Mouse (Mus musculus): ENCODE results near the gene Lhx2. TPM values are rescaled to one million over a fixed set of nuclear protein-coding genes. Genes with fewer than 3 reads are reported as not detected.

Lhx2 gene
- 29.0 and 31.2 TPM in 2 replicates for polyA plus RNA-seq (2014; fragmentation: Nextera tagmentation; extraction: Ambion mirVana)

- Histone ChIP-seq H3K27me3 (ENCODE audit: control insufficient read depth, insufficient read depth, low read length) (peaks cover 66% of the 10 kb centered on the region), H3K9ac (ENCODE audit: low read length) (peak within 1 kb of the TSS; percentile 63), H3K4me1 (ENCODE audit: control insufficient read depth, insufficient read depth, low read length) (peaks cover 11% of the 10 kb centered on the region), H3K4me3 (ENCODE audit: low read depth, low read length) (peak within 1 kb of the TSS; percentile 46), H3K4me2 (ENCODE audit: low read depth, severe bottlenecking) (peak within 1 kb of the TSS; percentile 99), H3K27ac (replicated peaks; ENCODE audit: low read depth, low read length) (no peak within 1 kb of the TSS), H3K9me3 (ENCODE audit: control insufficient read depth, low read length) (no peaks in the 10 kb centered on the region), H3K36me3 (ENCODE audit: control insufficient read depth, insufficient read depth, low read length) (no peaks in the 10 kb centered on the region)
- peak; percentile 64 for DNase-seq (ENCODE audit: low spot score)
- WGBS: under 1% methylated on average over 75 of the region's 92 CpGs
- peak; percentile 54 for ATAC-seq (ENCODE audit: insufficient number of reproducible peaks, low FRiP score, low TSS enrichment, low read depth)
These were observed at the start of gene Lhx2 for GRCm38 (mm10) chr2:38338990-38339909. Gene Lhx2, plus strand, starts transcription at chr2:38339281.

DNA sequence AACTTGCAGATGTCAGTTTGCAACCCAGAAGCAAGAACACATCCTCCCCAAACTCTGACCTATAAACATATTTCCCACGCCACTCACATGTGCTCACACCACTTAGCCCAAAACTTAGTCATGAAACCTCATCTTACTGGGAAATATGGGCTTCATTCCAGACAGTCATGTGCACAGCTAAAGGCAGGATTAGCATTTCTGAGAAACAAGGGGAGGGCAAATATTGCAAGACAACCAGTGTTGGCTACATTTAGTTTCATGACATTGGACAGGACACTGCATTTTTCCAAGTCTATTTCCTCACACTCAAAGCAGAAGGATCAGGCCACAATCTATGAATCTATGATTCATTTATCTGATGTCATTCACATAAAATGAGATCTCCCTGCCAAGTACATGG is 47.6 kb upstream of the Lhx2 start:
- Histone ChIP-seq H3K9ac (ENCODE audit: low read length) (no peak overlapping the region), H3K36me3 (ENCODE audit: control insufficient read depth, insufficient read depth, low read length) (no peaks in the 10 kb centered on the region), H3K27me3 (ENCODE audit: control insufficient read depth, insufficient read depth, low read length) (no peaks in the 10 kb centered on the region), H3K4me1 (ENCODE audit: control insufficient read depth, insufficient read depth, low read length) (0 out of 2 replicates have a peak, but pooled peaks cover under 1% of the 10 kb centered on the region), H3K4me3 (ENCODE audit: low read depth, low read length) (no peak overlapping the region), H3K4me2 (ENCODE audit: low read depth, severe bottlenecking) (no peak overlapping the region), H3K27ac (replicated peaks; ENCODE audit: low read depth, low read length) (no peak overlapping the region), H3K9me3 (ENCODE audit: control insufficient read depth, low read length) (no peaks in the 10 kb centered on the region)
- DNase-seq (ENCODE audit: low spot score): no peak
- 81% methylated on average over 1 of the region's 1 CpGs for WGBS
- no peak for ATAC-seq (ENCODE audit: insufficient number of reproducible peaks, low FRiP score, low TSS enrichment, low read depth)

DNA sequence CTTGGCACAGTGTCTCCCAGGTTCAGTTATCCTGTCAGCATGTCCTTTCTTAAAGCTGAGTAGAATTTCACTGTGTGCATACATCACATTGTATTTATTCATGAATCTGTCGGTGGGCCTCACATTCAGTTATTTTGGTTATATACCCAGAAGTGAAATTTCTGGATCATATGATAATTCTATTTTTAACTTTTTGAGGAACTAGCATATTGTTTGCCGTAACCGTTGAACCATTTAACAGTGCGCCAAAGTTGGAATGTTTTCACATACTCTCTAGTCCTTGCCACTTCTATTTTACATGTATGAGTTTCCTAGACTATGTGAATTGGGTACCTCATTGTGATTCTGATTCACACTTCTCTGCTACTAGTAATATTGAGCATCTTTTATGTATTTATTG is 43.1 kb upstream of the Lhx2 start:
- no peak overlapping the region for H3K4me2 ChIP-seq (ENCODE audit: low read depth, severe bottlenecking)
- H3K4me1 ChIP-seq (ENCODE audit: control insufficient read depth, insufficient read depth, low read length): no peaks in the 10 kb centered on the region
- H3K4me3 ChIP-seq (ENCODE audit: low read depth, low read length): no peak overlapping the region
- H3K27ac ChIP-seq (replicated peaks; ENCODE audit: low read depth, low read length): no peak overlapping the region
- ATAC-seq (ENCODE audit: insufficient number of reproducible peaks, low FRiP score, low TSS enrichment, low read depth) (no peak), DNase-seq (ENCODE audit: low spot score) (no peak)
- no peak overlapping the region for H3K9ac ChIP-seq (ENCODE audit: low read length)
- WGBS: 95% methylated on average over 4 of the region's 4 CpGs
- H3K9me3 ChIP-seq (ENCODE audit: control insufficient read depth, low read length): no peaks in the 10 kb centered on the region
- no peaks in the 10 kb centered on the region for H3K27me3 ChIP-seq (ENCODE audit: control insufficient read depth, insufficient read depth, low read length)
- H3K36me3 ChIP-seq (ENCODE audit: control insufficient read depth, insufficient read depth, low read length): no peaks in the 10 kb centered on the region

- no peak overlapping the region for H3K27ac ChIP-seq (replicated peaks; ENCODE audit: low read depth, low read length)
- no peaks in the 10 kb centered on the region for H3K4me1 ChIP-seq (ENCODE audit: control insufficient read depth, insufficient read depth, low read length)
- H3K27me3 ChIP-seq (ENCODE audit: control insufficient read depth, insufficient read depth, low read length): no peaks in the 10 kb centered on the region
- no peak overlapping the region for H3K4me3 ChIP-seq (ENCODE audit: low read depth, low read length)
- H3K4me2 ChIP-seq (ENCODE audit: low read depth, severe bottlenecking): no peak overlapping the region
- no peak overlapping the region for H3K9ac ChIP-seq (ENCODE audit: low read length)
- no peaks in the 10 kb centered on the region for H3K36me3 ChIP-seq (ENCODE audit: control insufficient read depth, insufficient read depth, low read length)
- DNase-seq (ENCODE audit: low spot score) (no peak), ATAC-seq (ENCODE audit: insufficient number of reproducible peaks, low FRiP score, low TSS enrichment, low read depth) (no peak)
- no peaks in the 10 kb centered on the region for H3K9me3 ChIP-seq (ENCODE audit: control insufficient read depth, low read length)
- WGBS: 88% methylated on average over 2 of the region's 2 CpGs
These were observed 38.1 kb upstream of the Lhx2 start for GRCm38 (mm10) chr2:38300941-38301340.

DNA sequence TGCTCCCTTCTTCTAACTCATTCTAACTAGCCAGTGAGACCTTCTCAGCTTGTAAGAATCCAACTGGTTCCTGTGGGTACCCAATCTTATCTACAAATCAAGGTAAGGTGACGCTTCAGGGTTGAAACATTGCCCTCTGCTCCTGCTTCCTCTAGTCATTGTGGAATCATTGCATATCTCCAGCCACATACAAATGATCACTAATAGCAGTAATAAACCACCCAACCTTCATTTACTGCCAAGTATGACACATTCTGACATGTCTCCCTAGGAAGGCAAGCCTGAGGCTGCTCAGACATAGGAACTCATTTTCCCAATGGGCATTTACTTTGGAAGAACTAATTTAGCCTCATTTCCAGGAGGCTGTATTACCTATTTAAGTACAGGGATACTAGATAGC is 33.9 kb upstream of the Lhx2 start:
- H3K27ac ChIP-seq (replicated peaks; ENCODE audit: low read depth, low read length): no peak overlapping the region
- DNase-seq (ENCODE audit: low spot score) (no peak), ATAC-seq (ENCODE audit: insufficient number of reproducible peaks, low FRiP score, low TSS enrichment, low read depth) (no peak)
- no peak overlapping the region for H3K9ac ChIP-seq (ENCODE audit: low read length)
- H3K4me1 ChIP-seq (ENCODE audit: control insufficient read depth, insufficient read depth, low read length): no peaks in the 10 kb centered on the region
- no peak overlapping the region for H3K4me3 ChIP-seq (ENCODE audit: low read depth, low read length)
- H3K27me3 ChIP-seq (ENCODE audit: control insufficient read depth, insufficient read depth, low read length): no peaks in the 10 kb centered on the region
- H3K9me3 ChIP-seq (ENCODE audit: control insufficient read depth, low read length): no peaks in the 10 kb centered on the region
- H3K36me3 ChIP-seq (ENCODE audit: control insufficient read depth, insufficient read depth, low read length): no peaks in the 10 kb centered on the region
- no peak overlapping the region for H3K4me2 ChIP-seq (ENCODE audit: low read depth, severe bottlenecking)
- 82% methylated on average over 1 of the region's 1 CpGs for WGBS

GRCm38 (mm10) chr2:38312921-38313320 is 26.2 kb upstream of the Lhx2 start:
- WGBS: 47% methylated on average over 3 of the region's 3 CpGs
- H3K27me3 ChIP-seq (ENCODE audit: control insufficient read depth, insufficient read depth, low read length): no peaks in the 10 kb centered on the region
- H3K4me2 ChIP-seq (ENCODE audit: low read depth, severe bottlenecking): no peak overlapping the region
- H3K4me1 ChIP-seq (ENCODE audit: control insufficient read depth, insufficient read depth, low read length): no peaks in the 10 kb centered on the region
- no peak overlapping the region for H3K4me3 ChIP-seq (ENCODE audit: low read depth, low read length)
- H3K36me3 ChIP-seq (ENCODE audit: control insufficient read depth, insufficient read depth, low read length): no peaks in the 10 kb centered on the region
- no peak overlapping the region for H3K27ac ChIP-seq (replicated peaks; ENCODE audit: low read depth, low read length)
- H3K9me3 ChIP-seq (ENCODE audit: control insufficient read depth, low read length): no peaks in the 10 kb centered on the region
- ATAC-seq (ENCODE audit: insufficient number of reproducible peaks, low FRiP score, low TSS enrichment, low read depth) (no peak), DNase-seq (ENCODE audit: low spot score) (no peak)
- no peak overlapping the region for H3K9ac ChIP-seq (ENCODE audit: low read length)

DNA sequence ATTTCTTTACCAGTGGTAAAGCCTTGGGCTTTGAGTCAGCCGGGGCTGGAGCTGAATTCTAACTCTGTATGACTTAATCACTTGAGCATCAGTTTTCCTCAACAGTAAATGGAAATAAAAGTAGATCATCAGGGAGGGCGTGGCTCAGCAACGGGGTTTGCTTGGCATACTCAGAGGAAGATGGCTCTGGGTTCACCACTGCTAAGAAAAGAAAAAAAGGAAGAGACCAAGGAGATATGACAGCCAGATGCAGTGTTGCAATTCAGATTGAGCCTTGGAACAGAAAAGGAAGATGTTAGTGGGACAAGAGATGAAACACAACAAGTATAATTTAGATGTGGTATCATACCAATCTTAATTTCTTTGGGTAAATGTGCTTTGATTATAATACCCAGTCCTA is 25.7 kb upstream of the Lhx2 start:
- DNase-seq (ENCODE audit: low spot score) (no peak), ATAC-seq (ENCODE audit: insufficient number of reproducible peaks, low FRiP score, low TSS enrichment, low read depth) (no peak)
- no peaks in the 10 kb centered on the region for H3K4me1 ChIP-seq (ENCODE audit: control insufficient read depth, insufficient read depth, low read length)
- H3K27me3 ChIP-seq (ENCODE audit: control insufficient read depth, insufficient read depth, low read length): no peaks in the 10 kb centered on the region
- H3K27ac ChIP-seq (replicated peaks; ENCODE audit: low read depth, low read length): no peak overlapping the region
- no peak overlapping the region for H3K4me3 ChIP-seq (ENCODE audit: low read depth, low read length)
- H3K4me2 ChIP-seq (ENCODE audit: low read depth, severe bottlenecking): no peak overlapping the region
- H3K9ac ChIP-seq (ENCODE audit: low read length): no peak overlapping the region
- H3K36me3 ChIP-seq (ENCODE audit: control insufficient read depth, insufficient read depth, low read length): no peaks in the 10 kb centered on the region
- H3K9me3 ChIP-seq (ENCODE audit: control insufficient read depth, low read length): no peaks in the 10 kb centered on the region
- 45% methylated on average over 3 of the region's 3 CpGs for WGBS

GRCm38 (mm10) chr2:38319086-38319485 is 20.0 kb upstream of the Lhx2 start:
- H3K4me3 ChIP-seq (ENCODE audit: low read depth, low read length): no peak overlapping the region
- H3K4me2 ChIP-seq (ENCODE audit: low read depth, severe bottlenecking): no peak overlapping the region
- H3K9me3 ChIP-seq (ENCODE audit: control insufficient read depth, low read length): no peaks in the 10 kb centered on the region
- 89% methylated on average over 11 of the region's 11 CpGs for WGBS
- no peak for DNase-seq (ENCODE audit: low spot score)
- no peaks in the 10 kb centered on the region for H3K36me3 ChIP-seq (ENCODE audit: control insufficient read depth, insufficient read depth, low read length)
- no peaks in the 10 kb centered on the region for H3K27me3 ChIP-seq (ENCODE audit: control insufficient read depth, insufficient read depth, low read length)
- no peak for ATAC-seq (ENCODE audit: insufficient number of reproducible peaks, low FRiP score, low TSS enrichment, low read depth)
- no peak overlapping the region for H3K27ac ChIP-seq (replicated peaks; ENCODE audit: low read depth, low read length)
- H3K9ac ChIP-seq (ENCODE audit: low read length): no peak overlapping the region
- no peaks in the 10 kb centered on the region for H3K4me1 ChIP-seq (ENCODE audit: control insufficient read depth, insufficient read depth, low read length)
